Mouse (Mus musculus) ES-E14 (cell line): ENCODE data around the gene Ralgps1. TPM values are rescaled to one million over a fixed set of nuclear protein-coding genes. Genes with fewer than 3 reads are reported as not detected.

ENCODE experiments used
- DNase-seq: peaks from one replicate; pipeline ENCODE4 v3.0.0-alpha.2; 2013; ENCODE audit warnings: low read depth, low spot score
- H3K27ac ChIP-seq: 2 replicates; pipeline ENCODE4 v1.5.1; 2012; ENCODE audit warnings: low read depth, mild to moderate bottlenecking, low read length, moderate library complexity, mixed read lengths; ENCODE audit not compliant: poor library complexity, insufficient read depth, severe bottlenecking
- H3K36me3 ChIP-seq: 2 replicates; pipeline ENCODE4 v1.6.1; 2012; ENCODE audit warnings: mild to moderate bottlenecking, low read length, moderate library complexity, mixed read lengths; ENCODE audit not compliant: control insufficient read depth, poor library complexity, insufficient read depth, severe bottlenecking
- H3K4me1 ChIP-seq, 2 experiments: fragments of 150-350 bp in 1 of 2; sonication (generic) in 1 of 2; 2 replicates each; pipeline ENCODE4 v1.6.1; 2012; ENCODE audit warnings: low read length in 2 of 2, mild to moderate bottlenecking in 1 of 2, mixed read lengths in 1 of 2; ENCODE audit not compliant: control insufficient read depth in 2 of 2, insufficient read depth in 2 of 2, poor library complexity in 1 of 2
- H3K4me3 ChIP-seq, 2 experiments: fragments of 150-350 bp in 1 of 2; sonication (generic) in 1 of 2; 2 replicates each; pipeline ENCODE4 v1.5.1; 2012; ENCODE audit warnings: low read length in 2 of 2, low read depth in 1 of 2, mild to moderate bottlenecking in 1 of 2, mixed read lengths in 1 of 2; ENCODE audit not compliant: insufficient read depth in 1 of 2, poor library complexity in 1 of 2, severe bottlenecking in 1 of 2
- H3K9ac ChIP-seq: 2 replicates; pipeline ENCODE4 v1.6.1; 2012; ENCODE audit warnings: low read depth, mild to moderate bottlenecking, low read length, mixed read lengths; ENCODE audit not compliant: poor library complexity, insufficient read depth, severe bottlenecking
- H3K9me3 ChIP-seq: fragments of 150-350 bp; sonication (generic); 2 replicates; pipeline ENCODE4 v1.6.1; 2012; ENCODE audit warnings: low read depth, mild to moderate bottlenecking, low read length; ENCODE audit not compliant: control insufficient read depth, insufficient read depth
- CHD2 ChIP-seq: IDR thresholded peaks from 2 replicates; pipeline ENCODE4 v1.6.1; 2014; ENCODE audit warnings: mild to moderate bottlenecking, low read depth, low read length, inconsistent platforms
- HCFC1 ChIP-seq: IDR thresholded peaks from 2 replicates; pipeline ENCODE4 v1.6.1; 2012; ENCODE audit warnings: low read length, inconsistent platforms, borderline replicate concordance; ENCODE audit not compliant: insufficient read depth
- MAFK ChIP-seq: IDR thresholded peaks from 2 replicates; pipeline ENCODE4 v1.6.1; 2014; ENCODE audit warnings: mild to moderate bottlenecking, low read depth, low read length, inconsistent platforms; ENCODE audit not compliant: insufficient read depth
- ZC3H11A ChIP-seq: IDR thresholded peaks from 2 replicates; pipeline ENCODE4 v1.6.1; 2012; ENCODE audit warnings: low read depth, mild to moderate bottlenecking, inconsistent platforms, low read length, borderline replicate concordance
- ZNF384 ChIP-seq: IDR thresholded peaks from 2 replicates; pipeline ENCODE4 v1.6.1; 2012; ENCODE audit warnings: low read depth, low read length, inconsistent platforms
- in situ Hi-C, 2 experiments: fragments of 600-800 bp; cut with MboI; formaldehyde crosslinking; loops; one replicate each; pipeline ENCODE4 v1.15.1; 2025; ENCODE audit warnings: low sequenced_read_pairs in 2 of 2, inconsistent platforms in 1 of 2; ENCODE audit not compliant: unreplicated experiment in 2 of 2
- total RNA-seq: library from RNA; depleted of rRNA; stranded (reverse); fragments of 300-350 nt; gene quantifications from 2 replicates; pipeline ENCODE4 v1.2.3, GENCODE M21; 2012

Ralgps1 gene
- total RNA-seq, 1 experiment, result 5.4 TPM

- in situ Hi-C loops, result no loop called here
- Histone ChIP-seq H3K27ac (no peak overlapping the region), H3K4me1 (no peaks in the 10 kb centered on the region), H3K9me3 (no peaks in the 10 kb centered on the region), H3K9ac (no peak overlapping the region), H3K36me3 (no peaks in the 10 kb centered on the region; the same call in 1 of the 2 replicates), H3K4me3 (no peak overlapping the region)
- no peak for TF ChIP-seq ZC3H11A
- no peak for TF ChIP-seq HCFC1
- no peak for DNase-seq
Measured at GRCm38 (mm10) chr2:33248549-33248948, 122.7 kb downstream of the Ralgps1 start.

GRCm38 (mm10) chr2:33246841-33247240 lies 124.4 kb downstream of the Ralgps1 start:
- H3K9ac ChIP-seq, result no peak overlapping the region
- no peak overlapping the region; the same call in 1 of the 2 replicates for H3K27ac ChIP-seq
- no peaks in the 10 kb centered on the region for H3K9me3 ChIP-seq
- H3K4me3 ChIP-seq, result no peak overlapping the region
- in situ Hi-C loops, result no loop called here
- H3K4me1 ChIP-seq, result no peaks in the 10 kb centered on the region
- H3K36me3 ChIP-seq, result no peaks in the 10 kb centered on the region; the same call in 1 of the 2 replicates
- DNase-seq, result no peak
- no peak for TF ChIP-seq CHD2
- no peak for TF ChIP-seq ZNF384
- no peak for TF ChIP-seq ZC3H11A
- TF ChIP-seq HCFC1, result no peak
- no peak for TF ChIP-seq MAFK

GRCm38 (mm10) chr2:33245350-33245749 lies 125.9 kb downstream of the Ralgps1 start:
- no peak overlapping the region for H3K9ac ChIP-seq
- in situ Hi-C loops, result no loop called here
- TF ChIP-seq ZC3H11A (no peak), HCFC1 (no peak), MAFK (no peak), CHD2 (no peak), ZNF384 (no peak)
- H3K27ac ChIP-seq, result no peak overlapping the region
- H3K4me3 ChIP-seq, result no peak overlapping the region
- H3K36me3 ChIP-seq, result no peaks in the 10 kb centered on the region; the same call in 1 of the 2 replicates
- no peak for DNase-seq
- H3K9me3 ChIP-seq, result no peaks in the 10 kb centered on the region
- H3K4me1 ChIP-seq, result no peaks in the 10 kb centered on the region

GRCm38 (mm10) chr2:33244880-33245279 lies 126.4 kb downstream of the Ralgps1 start:
- TF ChIP-seq HCFC1, result no peak
- Histone ChIP-seq H3K27ac (no peak overlapping the region), H3K4me3 (no peak overlapping the region), H3K36me3 (no peaks in the 10 kb centered on the region; the same call in 1 of the 2 replicates), H3K9ac (no peak overlapping the region), H3K9me3 (no peaks in the 10 kb centered on the region), H3K4me1 (no peaks in the 10 kb centered on the region)
- in situ Hi-C loops, result no loop called here
- no peak for DNase-seq

- Histone ChIP-seq H3K36me3 (no peaks in the 10 kb centered on the region; the same call in 1 of the 2 replicates), H3K4me3 (no peak overlapping the region), H3K4me1 (no peaks in the 10 kb centered on the region)
Measured at GRCm38 (mm10) chr2:33237581-33237980, 133.7 kb downstream of the Ralgps1 start.

More at GRCm38 (mm10) chr2:33237581-33237980, 133.7 kb downstream of the Ralgps1 start:
- H3K27ac ChIP-seq, result no peak overlapping the region
- no peak overlapping the region for H3K9ac ChIP-seq
- in situ Hi-C loops, result no loop called here
- H3K9me3 ChIP-seq, result no peaks in the 10 kb centered on the region
- TF ChIP-seq ZC3H11A, result no peak
- TF ChIP-seq HCFC1, result no peak
- TF ChIP-seq MAFK, result no peak
- no peak for TF ChIP-seq CHD2
- TF ChIP-seq ZNF384, result no peak
- DNase-seq, result no peak
